Mouse (Mus musculus) heart, postnatal 36 days (tissue): ENCODE results near the gene Dnaaf2. TPM values are rescaled to one million over a fixed set of nuclear protein-coding genes. Genes with fewer than 3 reads are reported as not detected.
A peak's percentile ranks its signal among the peaks of the same experiment; 100 is the strongest.

Experiments used
- DNase-seq, 2 experiments: peaks; one replicate each; pipeline ENCODE4 v3.0.0; 2021 to 2022
- intact Hi-C: fragments of 180-260 bp; cut with DNase I; formaldehyde crosslinking; loops from one replicate; pipeline ENCODE4 v1.15.1; 2025
- total RNA-seq, 2 experiments: library from RNA; stranded (reverse); gene quantifications; 2 replicates each; pipeline ENCODE4 v1.2.3; 2021

Dnaaf2 gene
- under 1 TPM; 0.41 to 0.83 TPM for total RNA-seq

- DNase-seq, result peak in 1 of 2 experiments; percentile 63
- intact Hi-C loops, result loop anchor here (2.0 to 5.0 kb wide), 3 partner anchors 43 to 484 kb away; partner anchors contain the start of genes Klhdc1, Klhdc2 and Sos2
Observed at GRCm38 (mm10) chr12:69198164-69198535, at the start of gene Dnaaf2. Gene Dnaaf2, minus strand, starts transcription at chr12:69198429.

DNA sequence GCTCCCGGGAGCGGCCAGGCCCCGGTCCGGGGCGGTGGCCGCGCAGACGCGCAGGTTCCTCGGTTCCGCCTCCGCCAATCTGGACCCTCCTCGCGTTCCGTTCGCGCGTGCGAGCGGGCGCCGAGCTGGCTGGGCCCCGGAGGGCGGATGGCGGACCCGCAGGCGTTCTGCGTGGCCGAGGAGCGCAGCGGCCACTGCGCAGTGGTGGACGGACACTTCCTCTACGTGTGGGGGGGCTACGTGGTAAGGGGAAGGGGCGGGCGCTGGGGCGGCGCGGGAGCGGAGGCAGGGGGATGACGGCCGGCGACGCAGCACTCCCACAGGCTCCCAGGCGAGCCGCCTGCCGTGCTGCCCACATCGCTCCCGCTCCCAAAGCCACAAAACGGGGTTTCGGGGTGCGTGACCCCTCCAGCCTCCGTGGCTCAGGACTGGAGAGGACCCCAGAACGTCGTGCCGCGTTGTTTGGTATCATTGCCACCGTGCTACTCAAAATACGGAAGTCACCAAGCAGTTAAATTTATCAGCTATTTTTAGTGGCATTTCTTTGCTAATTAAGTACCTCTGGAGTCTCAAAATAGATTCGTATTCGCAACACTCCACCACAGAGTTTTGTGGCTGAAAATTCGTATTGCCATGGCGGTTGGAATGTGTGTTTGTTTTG lies 43.7 kb upstream of the Dnaaf2 start:
- intact Hi-C loops, result loop anchor here (2.0 kb wide), 2 partner anchors 43 to 55 kb away; partner anchors contain the start of genes Dnaaf2 and Klhdc2
- peak; percentile 78 to 83 for DNase-seq

- intact Hi-C loops, result loop anchor here (2.0 kb wide), 2 partner anchors 43 to 55 kb away; partner anchors contain the start of genes Dnaaf2 and Klhdc2
Observed at GRCm38 (mm10) chr12:69241405-69241770, 43.2 kb upstream of the Dnaaf2 start.

DNA sequence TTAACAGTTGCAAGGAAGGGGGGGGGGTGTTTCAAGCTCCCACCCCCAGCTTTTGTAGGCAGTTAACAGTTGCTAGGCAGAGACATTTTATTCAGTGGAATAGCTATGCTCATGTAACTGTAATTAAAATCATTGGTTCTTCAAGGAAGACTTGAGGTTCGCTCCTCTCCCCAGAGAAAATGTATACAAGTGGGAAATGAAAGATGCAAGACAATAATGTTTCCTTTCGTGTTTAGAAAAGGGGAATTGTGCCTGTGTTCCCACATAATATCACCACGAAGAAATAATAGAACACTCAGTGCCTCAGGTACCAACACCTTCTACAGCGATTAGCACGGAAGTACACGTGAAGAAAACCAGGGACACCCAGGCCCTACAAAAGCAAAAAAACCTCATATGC lies 42.6 kb upstream of the Dnaaf2 start, which contains the start of gene Klhdc1:
TSS of gene Klhdc1 (plus strand) at position 301 of the 400 bp plus-strand sequence.
- intact Hi-C loops, result loop anchor here (2.0 kb wide), 2 partner anchors 42 to 56 kb away; partner anchors contain the start of genes Dnaaf2 and Klhdc2
- DNase-seq, result no peak

More at GRCm38 (mm10) chr12:69241405-69241770, 43.2 kb upstream of the Dnaaf2 start:
- no peak for DNase-seq

GRCm38 (mm10) chr12:69238284-69238683 lies 40.1 kb upstream of the Dnaaf2 start:
- intact Hi-C loops, result no loop called here
- DNase-seq, result no peak

GRCm38 (mm10) chr12:69235782-69236181 lies 37.6 kb upstream of the Dnaaf2 start:
- intact Hi-C loops, result no loop called here
- DNase-seq, result no peak

GRCm38 (mm10) chr12:69229251-69229650 lies 31.0 kb upstream of the Dnaaf2 start:
- intact Hi-C loops, result loop anchor here (5.0 kb wide), 1 partner anchor 68 kb away; the partner anchor contains the start of gene Klhdc2
- DNase-seq, result no peak

DNA sequence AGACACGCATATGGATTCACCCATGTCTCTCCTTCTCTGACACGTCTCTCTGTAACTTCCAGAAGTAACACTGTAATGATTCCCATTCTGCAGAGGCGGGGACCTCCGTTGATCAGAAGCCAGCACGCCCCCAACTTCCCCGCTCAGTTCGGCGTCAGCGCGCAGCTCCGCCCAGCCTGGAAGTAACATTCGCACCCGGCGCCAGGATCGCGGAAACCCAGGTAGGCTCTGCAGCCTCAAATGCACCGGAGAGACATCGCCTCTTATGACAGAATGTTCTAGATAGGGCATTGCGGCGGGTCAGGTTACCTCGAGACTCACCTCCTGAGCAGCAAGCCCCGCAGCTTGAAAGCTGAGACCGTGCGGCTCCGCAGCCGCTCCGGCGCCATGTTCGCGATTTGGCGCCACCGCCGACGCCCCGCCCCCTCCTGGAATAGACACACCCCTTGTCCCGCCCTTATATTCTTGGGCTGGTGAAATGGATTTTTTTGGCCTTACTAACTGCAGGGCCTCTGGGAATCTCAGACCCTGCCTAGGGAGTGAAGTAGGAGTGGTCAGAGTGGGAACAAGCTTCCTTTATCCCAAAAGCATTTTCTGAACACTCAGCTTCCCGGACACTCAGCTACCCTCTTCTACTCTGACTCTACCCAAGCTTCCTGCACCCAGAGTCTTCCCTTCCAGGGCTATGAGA lies 29.7 kb upstream of the Dnaaf2 start, which contains the start of gene Pole2:
TSS of gene Pole2 (minus strand) at position 420 of the 691 bp plus-strand sequence.
- intact Hi-C loops, result loop anchor here (5.0 kb wide), 1 partner anchor 69 kb away; the partner anchor contains the start of gene Klhdc2
- peak; percentile 93 to 94 for DNase-seq

GRCm38 (mm10) chr12:69220613-69221277 lies 22.5 kb upstream of the Dnaaf2 start:
- no peak for DNase-seq

GRCm38 (mm10) chr12:69216587-69216986 lies 18.4 kb upstream of the Dnaaf2 start:
- intact Hi-C loops, result no loop called here
- no peak for DNase-seq

More at GRCm38 (mm10) chr12:69220613-69221277, 22.5 kb upstream of the Dnaaf2 start:
- intact Hi-C loops, result no loop called here

- peak; percentile 63 to 73 for DNase-seq
- intact Hi-C loops, result no loop called here
Observed at GRCm38 (mm10) chr12:69215000-69215785, 17.0 kb upstream of the Dnaaf2 start.

DNA sequence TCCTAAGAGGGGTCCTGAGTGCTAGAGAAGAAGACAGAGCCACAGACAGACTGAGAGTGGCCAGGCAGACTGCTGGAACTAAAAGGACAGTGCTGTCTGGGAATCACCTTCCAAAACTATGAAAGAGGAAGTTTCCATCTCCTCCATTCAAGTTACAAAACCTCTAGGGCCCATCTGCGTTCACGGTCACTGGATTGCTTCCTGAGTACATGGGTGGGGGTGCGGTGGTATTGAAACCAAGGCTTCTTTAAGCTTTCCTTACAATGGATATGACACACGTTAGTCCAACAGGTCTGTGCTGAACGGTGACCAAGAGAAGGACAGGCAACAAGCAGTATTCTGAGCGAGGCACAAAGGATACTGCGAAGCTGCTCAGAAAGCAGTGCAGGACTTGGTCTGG lies 16.2 kb upstream of the Dnaaf2 start:
- intact Hi-C loops, result no loop called here
- DNase-seq, result no peak

DNA sequence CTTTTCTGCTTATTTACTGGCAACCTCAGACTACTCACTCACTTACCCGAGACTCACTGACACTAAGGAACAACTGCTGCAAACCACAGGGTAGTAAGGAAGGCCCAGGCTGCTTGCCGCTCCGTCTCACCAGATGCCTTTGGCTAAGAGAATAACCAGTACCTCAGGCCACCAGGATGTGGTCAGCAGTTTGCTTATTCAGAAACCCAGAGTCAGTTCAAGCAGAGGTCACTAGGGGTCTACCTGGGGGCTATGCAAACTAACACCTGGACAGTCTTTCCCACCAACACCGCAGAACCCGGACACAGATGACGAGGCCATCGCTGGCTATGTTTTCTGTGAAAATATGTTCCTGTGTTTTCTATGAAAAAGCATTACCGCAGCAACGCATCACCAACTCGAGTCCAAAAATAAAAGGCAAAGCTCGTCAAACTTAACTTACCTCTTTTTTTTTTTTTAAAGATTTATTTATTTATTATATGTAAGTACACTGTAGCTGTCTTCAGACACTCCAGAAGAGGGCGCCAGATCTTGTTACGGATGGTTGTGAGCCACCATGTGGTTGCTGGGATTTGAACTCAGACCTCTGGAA lies 15.1 kb upstream of the Dnaaf2 start:
- intact Hi-C loops, result no loop called here
- no peak for DNase-seq

DNA sequence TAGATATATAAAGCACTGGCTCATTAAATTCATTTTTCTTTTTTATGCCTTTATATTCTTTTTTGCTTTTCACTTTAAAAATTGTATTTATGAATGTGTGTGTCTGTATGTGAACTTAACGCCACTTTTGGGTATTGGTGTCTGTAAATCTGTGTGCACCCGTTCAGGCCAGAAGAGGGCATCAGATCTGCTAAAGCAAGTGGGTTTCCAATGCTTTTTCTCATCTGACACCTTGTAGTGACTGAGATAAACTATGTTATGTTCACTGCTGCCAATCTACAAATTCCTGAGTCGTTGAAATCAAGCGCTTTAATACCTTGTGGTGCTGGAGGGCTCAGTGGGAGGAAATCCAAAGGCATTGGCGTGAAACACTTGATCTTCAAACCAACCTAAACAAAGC lies 12.8 kb upstream of the Dnaaf2 start:
- DNase-seq, result no peak
- intact Hi-C loops, result no loop called here

DNA sequence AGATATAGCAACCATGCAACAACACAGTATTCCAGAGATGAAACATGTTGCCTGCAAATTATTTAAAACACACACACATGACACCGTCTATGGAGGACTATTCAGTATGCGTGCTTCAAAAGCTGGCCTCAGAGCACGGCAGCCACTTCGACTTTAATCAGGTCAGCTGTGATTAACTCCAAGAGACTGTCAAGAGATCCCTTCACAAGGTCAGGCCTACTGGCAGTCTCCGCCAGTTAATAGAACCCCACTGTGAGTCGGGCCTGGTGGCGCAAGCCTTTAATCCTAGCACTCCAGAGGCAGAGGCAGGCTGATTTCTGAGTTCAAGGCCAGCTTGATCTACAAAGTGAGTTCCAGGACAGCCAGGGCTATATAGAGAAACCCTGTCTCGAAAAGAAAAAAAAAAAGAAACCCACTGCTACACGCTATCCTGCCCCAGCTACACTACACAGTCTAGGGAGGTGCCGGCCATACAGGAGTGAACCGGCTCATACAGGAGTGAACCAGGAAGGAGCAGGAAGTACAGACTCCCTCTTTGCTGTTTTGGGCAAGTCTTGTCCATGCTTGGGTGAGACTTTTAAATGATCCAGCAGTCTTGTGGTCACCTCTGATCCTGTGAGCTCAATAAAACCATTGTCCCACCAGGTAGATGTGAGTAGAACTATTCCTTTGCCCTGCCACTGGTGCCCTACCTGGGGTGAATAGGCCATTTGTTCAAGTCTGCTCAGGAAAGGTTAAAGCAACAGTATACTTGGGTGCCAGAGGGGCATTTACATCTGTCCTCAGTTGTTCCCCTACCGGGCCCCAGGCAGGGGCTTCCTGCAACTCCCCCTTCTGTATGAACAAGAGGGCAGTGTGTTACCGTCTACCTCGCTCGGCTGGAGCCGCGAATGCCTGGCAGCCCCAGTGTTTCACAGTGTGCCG lies 12.1 kb upstream of the Dnaaf2 start:
- no peak for DNase-seq
- intact Hi-C loops, result no loop called here

GRCm38 (mm10) chr12:69208520-69208919 lies 10.3 kb upstream of the Dnaaf2 start:
- intact Hi-C loops, result loop anchor here (10.0 kb wide), 1 partner anchor 376 kb away; the partner anchor contains the start of gene Vcpkmt
- no peak for DNase-seq

DNA sequence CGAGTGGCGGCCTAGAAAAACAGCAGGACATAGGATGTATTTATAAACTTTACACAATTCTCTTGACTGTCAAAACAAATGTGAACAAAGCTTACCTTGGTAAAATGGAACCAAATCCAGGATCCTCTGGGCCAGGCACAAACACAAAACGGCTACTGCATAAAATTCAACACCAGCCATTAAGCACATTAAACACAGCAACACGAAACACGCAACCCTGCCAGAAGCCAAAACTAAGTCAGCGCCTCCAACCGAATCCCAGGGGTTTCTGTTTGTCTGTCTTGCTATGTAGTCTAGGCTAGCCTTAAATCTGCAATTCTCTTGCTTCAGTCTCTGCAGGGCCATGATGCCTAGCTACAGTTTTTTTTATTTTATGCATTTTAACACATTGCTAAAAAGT lies 9.7 kb upstream of the Dnaaf2 start:
- intact Hi-C loops, result loop anchor here (10.0 kb wide), 1 partner anchor 377 kb away; the partner anchor contains the start of gene Vcpkmt
- no peak for DNase-seq

GRCm38 (mm10) chr12:69207396-69207795 lies 9.2 kb upstream of the Dnaaf2 start:
- DNase-seq, result no peak
- intact Hi-C loops, result loop anchor here (10.0 kb wide), 1 partner anchor 377 kb away; the partner anchor contains the start of gene Vcpkmt
